Mouse (Mus musculus) 416B (cell line): ENCODE data around the gene Slc12a7.
A peak's percentile ranks its signal among the peaks of the same experiment; 100 is the strongest.
"Not testable (repeated sequence)": the region's sequence is repeated elsewhere in the genome, so short reads cannot be mapped to it uniquely, and the experiment has no call there.

ENCODE experiments used
- DNase-seq: peaks from one replicate; pipeline ENCODE4 v3.0.0; 2011; ENCODE audit warnings: low read depth

Gene Slc12a7

DNA sequence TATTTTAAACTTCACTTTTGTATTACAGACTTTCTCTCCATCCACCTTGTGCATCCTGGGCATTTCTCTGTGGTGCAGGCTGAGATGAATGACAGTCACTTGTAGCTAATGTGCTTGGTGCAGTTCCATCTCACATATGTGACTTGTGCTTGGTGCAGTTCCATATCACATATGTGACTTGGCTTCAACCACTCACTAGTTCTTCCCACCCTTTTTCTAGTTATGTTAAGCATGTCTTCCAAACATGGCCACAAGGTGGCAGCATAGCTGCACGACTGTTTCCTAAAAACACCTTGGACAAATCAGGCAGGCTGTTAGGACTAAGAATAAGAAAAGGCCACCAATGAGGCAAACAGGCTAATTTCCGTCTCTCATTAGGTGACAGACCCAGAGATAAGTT is 14.7 kb upstream of the Slc12a7 start:
- peak; percentile 85 for DNase-seq

- no peak for DNase-seq
Measured at GRCm38 (mm10) chr13:73720241-73720640, 12.7 kb upstream of the Slc12a7 start.

DNA sequence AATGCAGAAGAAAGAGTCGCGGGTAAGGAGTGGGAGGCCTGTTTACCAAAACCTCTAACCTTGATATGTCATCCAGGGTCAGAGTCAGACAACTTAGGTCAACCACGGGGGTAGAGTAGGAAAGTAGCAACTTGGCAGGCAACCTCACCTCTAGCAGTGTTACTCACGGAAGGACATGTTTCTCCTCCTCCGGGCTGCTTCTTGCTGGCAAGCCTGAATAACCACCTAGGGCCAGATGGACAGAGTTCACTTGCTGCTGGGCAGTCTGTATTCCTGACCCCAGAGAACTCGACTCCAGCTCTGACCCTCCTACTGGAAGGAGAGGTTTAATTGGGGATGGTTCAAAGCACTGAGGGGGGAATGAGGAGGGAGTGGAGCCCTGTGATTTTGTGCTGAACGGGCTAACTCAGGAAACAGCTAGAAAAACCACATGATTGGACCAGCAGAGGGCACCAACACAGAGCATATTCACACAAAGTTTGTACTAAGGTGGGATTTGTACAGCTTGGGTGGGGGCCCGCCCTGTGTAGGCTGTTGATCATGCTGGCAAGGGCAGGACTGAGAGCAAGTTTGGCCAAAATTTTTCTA is 9.7 kb upstream of the Slc12a7 start:
- peak; percentile 30 for DNase-seq

GRCm38 (mm10) chr13:73725315-73725714 is 7.6 kb upstream of the Slc12a7 start:
- DNase-seq = peak; percentile 59

- DNase-seq = no peak
Measured at GRCm38 (mm10) chr13:73727621-73728025, 5.3 kb upstream of the Slc12a7 start.

- DNase-seq = no peak
Measured at GRCm38 (mm10) chr13:73728633-73729032, 4.3 kb upstream of the Slc12a7 start.

GRCm38 (mm10) chr13:73730913-73731312 is 2.0 kb upstream of the Slc12a7 start:
- DNase-seq = no peak

DNA sequence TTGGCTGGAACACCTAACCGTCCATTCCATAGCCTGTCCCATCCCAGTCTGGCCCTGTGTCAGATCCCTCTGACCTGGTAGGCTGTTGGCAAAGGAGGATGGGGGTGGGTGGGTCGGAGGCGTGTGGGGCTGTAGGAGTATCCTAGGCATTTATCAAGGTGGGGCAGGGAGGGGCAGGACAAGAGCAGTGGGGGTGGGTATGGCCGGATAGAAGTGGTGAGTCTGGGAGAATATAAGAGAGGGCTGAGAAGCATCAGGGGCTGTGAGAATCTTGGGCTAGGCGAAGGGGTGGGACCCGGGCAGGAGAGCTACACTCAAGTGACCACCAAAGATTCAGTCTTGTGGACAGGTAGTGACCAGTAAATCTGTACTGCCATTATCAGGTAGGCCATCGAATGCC is 659 bp upstream of the Slc12a7 start:
- DNase-seq = no peak

GRCm38 (mm10) chr13:73734379-73734778 is 1.5 kb downstream of the Slc12a7 start:
- DNase-seq = no peak

DNA sequence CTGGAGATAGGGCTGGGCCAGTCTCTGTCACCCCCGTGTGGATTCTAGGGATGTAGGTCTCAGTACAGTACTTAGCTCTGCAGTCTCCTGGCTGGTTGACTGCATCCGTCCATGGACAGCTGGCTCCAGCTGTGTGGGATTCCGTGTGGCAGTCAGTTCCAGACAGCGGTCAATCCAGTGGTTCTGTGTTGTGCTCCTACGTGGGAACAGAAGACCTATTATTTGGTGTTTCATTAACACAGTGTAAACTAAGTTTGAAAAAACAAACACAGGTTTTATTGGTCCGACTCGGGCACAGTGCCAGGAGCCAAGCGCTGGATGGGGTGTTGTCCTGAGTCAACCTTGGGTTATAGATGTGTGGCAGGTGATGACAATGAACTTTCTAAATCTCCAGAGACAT is 2.4 kb downstream of the Slc12a7 start:
- DNase-seq = no peak

DNA sequence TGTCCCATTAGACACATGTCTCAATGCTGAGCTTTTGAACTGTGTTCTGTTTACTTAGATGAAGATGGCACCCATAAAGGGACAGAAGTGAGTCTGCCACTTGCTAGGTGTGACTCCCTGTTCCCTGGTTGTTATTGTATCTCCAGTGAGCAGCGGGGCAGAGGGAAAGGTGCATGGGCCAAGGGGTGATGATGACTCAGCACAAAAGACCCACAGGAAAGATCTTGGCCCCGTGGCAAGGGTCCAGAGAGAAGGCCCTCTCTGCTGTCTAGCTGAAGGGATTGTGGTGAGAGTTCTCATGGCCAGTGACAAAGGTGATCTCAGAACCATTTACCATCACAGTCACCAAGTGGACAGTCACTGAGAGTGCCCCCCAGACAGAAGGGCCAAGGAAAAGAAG is 3.0 kb downstream of the Slc12a7 start:
- DNase-seq = no peak

- DNase-seq = peak; percentile 47
Measured at GRCm38 (mm10) chr13:73736943-73737342, 4.0 kb downstream of the Slc12a7 start.

- not testable (repeated sequence) for DNase-seq
Measured at GRCm38 (mm10) chr13:73740399-73740944, 7.6 kb downstream of the Slc12a7 start.

GRCm38 (mm10) chr13:73742944-73743343 is 10.1 kb downstream of the Slc12a7 start:
- DNase-seq = no peak

DNA sequence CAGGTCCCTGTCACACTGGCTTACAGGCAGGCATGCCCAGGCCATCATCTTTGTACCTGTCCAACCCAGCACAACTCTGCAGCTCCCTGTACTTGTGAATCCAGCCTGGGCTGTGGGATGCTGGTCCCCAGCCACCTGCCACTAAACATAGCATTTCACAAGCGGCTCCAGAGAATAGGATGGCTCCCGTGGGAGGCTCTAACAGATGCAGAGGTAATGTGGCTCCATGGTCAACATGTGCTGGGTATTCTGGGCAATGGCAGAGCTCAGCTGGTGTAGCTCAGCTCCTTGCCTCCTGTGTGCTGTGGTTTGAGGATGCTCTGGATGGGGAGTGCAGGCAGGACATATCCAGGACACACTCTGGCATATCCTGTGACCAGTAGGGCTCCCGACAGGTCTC is 10.8 kb downstream of the Slc12a7 start:
- no peak for DNase-seq

DNA sequence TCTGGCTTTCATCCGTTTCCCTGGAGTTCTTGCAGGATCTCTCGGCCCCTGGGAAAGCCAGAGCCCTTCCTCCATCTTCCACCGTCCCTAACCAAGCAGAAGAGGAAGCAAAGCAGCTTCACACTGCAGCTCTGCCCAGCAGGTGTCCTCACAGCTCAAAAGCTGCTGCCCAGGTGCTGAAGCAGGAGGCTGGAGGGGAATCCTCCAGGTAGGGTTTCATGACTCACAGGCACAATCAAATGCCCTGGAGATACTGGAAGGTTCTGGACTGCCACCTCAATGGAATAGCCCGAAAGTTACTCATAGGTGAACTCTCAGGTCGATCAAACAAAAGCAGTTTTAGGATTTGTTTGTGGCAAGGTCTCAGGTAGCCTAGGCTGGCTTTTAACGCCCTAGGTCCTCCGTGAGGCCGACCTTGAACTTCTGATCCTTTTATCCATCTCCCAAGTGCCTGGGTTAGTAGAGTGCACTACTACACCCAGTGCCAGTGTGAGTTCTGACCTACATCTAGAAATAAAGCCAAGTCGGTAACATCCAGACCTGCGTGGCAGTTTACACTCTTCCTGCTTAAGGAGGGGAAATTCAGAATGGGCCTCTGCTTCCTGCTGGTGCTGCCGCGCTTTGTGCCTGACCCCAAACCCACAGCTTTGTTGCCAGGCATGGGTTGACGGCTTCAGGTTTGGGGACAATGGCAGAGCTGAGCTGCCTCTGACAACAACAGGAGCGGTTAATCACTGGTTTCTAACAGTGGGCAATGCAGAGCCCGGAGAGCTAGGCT is 16.0 kb downstream of the Slc12a7 start:
- DNase-seq = peak; percentile 33

DNA sequence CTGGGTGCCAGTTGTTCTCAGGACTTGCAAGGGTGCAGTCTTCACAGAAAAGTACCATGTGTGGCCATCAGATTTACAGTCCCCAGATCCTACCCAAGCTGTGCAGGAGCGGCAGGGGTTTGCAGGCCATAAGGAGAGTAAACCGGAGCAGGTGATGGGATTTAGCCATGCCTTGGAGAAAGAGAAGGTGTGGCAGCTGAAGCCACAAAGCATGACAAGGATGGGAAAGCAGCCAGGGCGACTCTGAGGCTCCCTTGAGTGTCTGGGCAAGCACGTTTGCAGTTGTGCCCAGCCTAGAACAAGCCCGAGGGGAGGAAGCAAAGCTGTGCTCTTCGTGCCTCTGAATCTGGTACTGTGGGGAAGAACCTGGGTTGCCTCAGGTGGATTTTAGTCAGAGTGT is 17.5 kb downstream of the Slc12a7 start:
- no peak for DNase-seq

GRCm38 (mm10) chr13:73751284-73751683 is 18.4 kb downstream of the Slc12a7 start:
- no peak for DNase-seq

- DNase-seq = no peak
Measured at GRCm38 (mm10) chr13:73755809-73756208, 22.9 kb downstream of the Slc12a7 start.

DNA sequence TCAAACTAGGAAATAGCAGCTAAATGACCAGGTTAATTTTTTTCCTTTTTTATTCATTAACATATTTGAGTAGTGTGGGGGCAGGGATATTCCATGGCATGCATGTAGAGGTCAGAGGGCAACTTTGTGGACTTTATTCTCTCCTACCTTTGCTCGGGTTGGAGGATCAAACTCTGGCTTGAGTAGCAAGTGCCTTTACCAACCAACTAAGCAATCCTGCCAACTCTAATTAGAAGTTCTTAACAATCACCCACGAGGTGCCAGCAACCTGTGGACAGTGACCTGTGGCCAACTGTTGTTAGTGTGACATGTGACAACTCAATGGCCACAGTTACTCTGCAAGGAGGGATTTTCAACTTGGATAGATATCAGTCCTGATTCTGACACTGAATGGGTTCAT is 24.0 kb downstream of the Slc12a7 start:
- no peak for DNase-seq

- DNase-seq = no peak
Measured at GRCm38 (mm10) chr13:73757362-73757761, 24.5 kb downstream of the Slc12a7 start.

- no peak for DNase-seq
Measured at GRCm38 (mm10) chr13:73759596-73759995, 26.7 kb downstream of the Slc12a7 start.

- no peak for DNase-seq
Measured at GRCm38 (mm10) chr13:73760126-73760525, 27.2 kb downstream of the Slc12a7 start.

DNA sequence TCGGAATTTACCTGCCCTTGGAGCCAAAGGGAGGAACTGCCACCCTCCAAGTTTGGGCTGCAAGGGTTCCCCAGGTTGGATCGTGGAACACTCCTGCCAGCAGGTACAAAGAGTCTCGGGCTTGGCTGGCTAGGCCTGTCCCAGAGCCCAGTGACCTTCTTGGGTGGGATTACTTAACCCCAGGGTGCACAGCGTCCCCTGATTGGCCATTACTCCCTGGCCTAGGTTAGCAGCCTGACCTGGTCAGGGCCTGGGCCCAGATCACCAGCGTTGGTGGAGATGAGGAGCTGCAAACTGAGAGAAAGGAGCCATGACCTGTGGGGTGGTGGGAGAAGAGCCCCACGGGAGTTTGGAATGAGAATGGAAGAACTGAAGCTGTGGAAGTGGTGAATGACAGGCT is 30.0 kb downstream of the Slc12a7 start:
- no peak for DNase-seq
